Mouse (Mus musculus): ENCODE data around the gene Lsg1. TPM values are rescaled to one million over a fixed set of nuclear protein-coding genes. Genes with fewer than 3 reads are reported as not detected.

Gene Lsg1
- polyA plus RNA-seq, 1 experiment, result 20.3 TPM

DNA sequence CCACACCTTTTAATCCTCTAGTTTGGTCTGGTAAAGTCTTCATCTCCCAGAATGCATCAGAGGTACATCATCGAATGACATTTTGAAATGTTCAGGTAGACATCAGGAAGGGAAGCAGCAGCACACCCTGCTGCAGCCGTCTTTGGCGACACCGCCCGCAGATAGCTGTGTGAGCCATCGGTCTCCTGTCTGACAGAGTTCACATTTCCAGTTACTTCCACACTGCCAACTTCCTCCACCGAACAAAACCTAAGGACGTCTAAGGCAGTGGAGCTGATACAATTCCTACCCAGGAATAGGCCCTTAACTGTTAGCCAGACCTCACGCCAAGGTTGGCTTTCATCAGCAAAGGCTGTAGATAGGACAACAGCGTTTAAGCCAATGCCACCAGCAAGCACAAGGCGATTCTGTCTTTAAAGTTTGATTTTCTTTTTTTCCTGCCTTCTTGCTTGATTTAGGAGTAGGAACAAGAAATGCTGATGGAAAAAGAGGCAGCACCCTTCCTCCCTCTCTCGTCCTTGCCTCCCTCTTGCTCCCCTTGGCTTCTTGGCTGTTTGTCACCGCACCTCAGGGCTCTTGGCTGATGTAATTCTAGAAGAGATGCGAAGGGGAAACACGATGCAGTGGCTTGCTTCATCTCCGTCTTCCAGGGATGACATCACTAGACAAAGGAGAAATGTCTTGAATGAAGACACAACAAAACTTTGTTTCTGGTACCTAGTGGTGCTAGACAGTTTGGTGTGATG is 16.8 kb upstream of the Lsg1 start:
- TF ChIP-seq CTCF (IDR thresholded peaks at IDR 0.05; ENCODE audit: borderline replicate concordance, insufficient read depth, low read depth, low read length) (no peak), POLR2A (IDR thresholded peaks at IDR 0.05; ENCODE audit: borderline replicate concordance, insufficient read depth, low read length) (no peak)
- Histone ChIP-seq H3K27me3 (ENCODE audit: control insufficient read depth, insufficient read depth, low read length) (no peaks in the 10 kb centered on the region), H3K4me1 (ENCODE audit: control insufficient read depth, insufficient read depth, low read length) (0 out of 2 replicates have a peak, but pooled peaks cover 5% of the 10 kb centered on the region), H3K4me3 (replicated peaks; ENCODE audit: insufficient read depth, low read depth, low read length) (no peak overlapping the region), H3K27ac (ENCODE audit: insufficient read depth, low read length) (no peak overlapping the region)
- DNase-seq, result no peak
- 59% methylated on average over 16 of the region's 16 CpGs for WGBS

DNA sequence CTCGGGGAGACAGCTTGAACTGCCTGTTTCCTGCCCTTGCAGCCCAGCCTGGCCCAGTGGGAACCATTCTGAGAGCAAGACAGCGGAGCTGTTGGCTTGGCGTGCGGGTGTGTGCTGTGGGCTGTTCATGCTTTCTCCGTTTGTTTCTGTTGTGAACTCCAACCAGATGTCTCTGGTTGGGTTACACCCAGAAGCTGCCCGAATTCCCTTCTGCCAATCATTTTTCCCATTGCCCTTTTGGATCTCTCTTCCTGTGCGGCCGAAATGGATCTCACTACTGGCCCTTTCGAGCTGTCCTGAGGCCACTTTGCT is 16.1 kb upstream of the Lsg1 start:
- no peak overlapping the region for H3K27ac ChIP-seq (ENCODE audit: insufficient read depth, low read length)
- no peak for TF ChIP-seq CTCF (IDR thresholded peaks at IDR 0.05; ENCODE audit: borderline replicate concordance, insufficient read depth, low read depth, low read length)
- TF ChIP-seq POLR2A (IDR thresholded peaks at IDR 0.05; ENCODE audit: borderline replicate concordance, insufficient read depth, low read length), result no peak
- H3K4me1 ChIP-seq (ENCODE audit: control insufficient read depth, insufficient read depth, low read length), result 0 out of 2 replicates have a peak, but pooled peaks cover 5% of the 10 kb centered on the region
- WGBS, result 73% methylated on average over 9 of the region's 9 CpGs
- H3K27me3 ChIP-seq (ENCODE audit: control insufficient read depth, insufficient read depth, low read length), result no peaks in the 10 kb centered on the region
- DNase-seq, result no peak
- no peak overlapping the region for H3K4me3 ChIP-seq (replicated peaks; ENCODE audit: insufficient read depth, low read depth, low read length)

DNA sequence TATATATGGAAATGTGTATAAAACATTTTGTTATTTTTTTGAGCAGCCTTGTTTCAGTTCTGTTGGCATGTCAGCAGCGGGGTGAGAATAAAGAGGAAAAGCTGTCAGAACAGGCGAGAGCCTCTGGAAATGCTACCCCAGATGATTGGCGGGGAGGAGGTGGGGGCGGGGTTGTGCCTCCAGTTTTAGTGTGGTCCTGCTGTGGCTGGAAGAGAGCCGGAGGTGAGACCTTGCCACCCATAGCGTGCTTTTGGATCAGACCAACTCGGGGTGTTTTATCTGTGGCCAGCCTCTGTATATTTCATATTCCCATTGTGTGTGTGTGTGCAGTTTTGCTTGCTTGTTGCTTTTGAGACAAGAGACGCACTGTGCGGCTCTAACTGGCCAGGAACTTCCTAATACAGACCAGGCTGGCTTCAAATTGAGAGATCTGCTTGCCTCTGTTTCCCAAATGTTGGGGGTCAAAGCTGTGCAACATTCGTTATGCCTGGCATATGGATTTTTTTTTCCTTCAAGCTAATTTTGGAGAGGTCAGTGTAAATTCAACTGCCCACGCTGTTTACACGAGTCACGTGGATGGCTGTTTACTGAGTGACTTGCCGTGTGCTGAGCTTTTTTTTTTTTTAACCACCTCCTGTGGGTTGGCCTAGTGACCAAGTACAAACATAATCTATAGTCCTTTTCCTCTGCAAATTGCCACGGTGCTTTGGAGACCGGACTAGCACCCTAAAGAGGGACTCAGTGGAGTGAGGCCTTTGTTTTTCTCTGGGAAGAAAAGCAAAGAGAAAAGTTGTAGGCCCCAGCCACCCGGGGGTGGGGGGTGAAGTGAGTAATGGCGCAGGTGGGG is 15.5 kb upstream of the Lsg1 start:
- no peak overlapping the region for H3K27ac ChIP-seq (ENCODE audit: insufficient read depth, low read length)
- H3K4me3 ChIP-seq (replicated peaks; ENCODE audit: insufficient read depth, low read depth, low read length), result no peak overlapping the region
- no peak for TF ChIP-seq POLR2A (IDR thresholded peaks at IDR 0.05; ENCODE audit: borderline replicate concordance, insufficient read depth, low read length)
- TF ChIP-seq CTCF (IDR thresholded peaks at IDR 0.05; ENCODE audit: borderline replicate concordance, insufficient read depth, low read depth, low read length), result no peak
- no peaks in the 10 kb centered on the region for H3K27me3 ChIP-seq (ENCODE audit: control insufficient read depth, insufficient read depth, low read length)
- WGBS, result 41% methylated on average over 18 of the region's 18 CpGs
- 0 out of 2 replicates have a peak, but pooled peaks cover 5% of the 10 kb centered on the region for H3K4me1 ChIP-seq (ENCODE audit: control insufficient read depth, insufficient read depth, low read length)
- no peak for DNase-seq

DNA sequence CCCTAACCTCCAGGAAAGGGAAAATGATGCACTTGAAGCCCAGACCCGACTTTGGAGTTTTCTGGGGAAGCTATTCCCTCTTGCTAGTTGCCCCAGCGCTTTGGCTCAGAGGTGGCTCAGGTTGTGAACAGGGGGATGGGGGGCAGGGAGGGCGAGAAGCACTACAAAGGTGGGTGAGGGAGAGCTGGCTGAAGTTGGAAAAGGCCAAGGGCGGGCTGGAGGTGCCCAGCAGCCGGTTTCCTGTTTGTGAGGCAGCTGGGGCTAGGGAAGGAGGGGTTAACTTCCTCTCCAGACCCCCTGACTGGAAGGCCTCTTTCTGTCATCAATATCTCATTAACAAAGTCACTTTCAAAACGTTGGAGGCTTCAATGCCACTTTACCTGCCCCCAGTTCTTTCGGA is 14.6 kb upstream of the Lsg1 start:
- 65% methylated on average over 7 of the region's 7 CpGs for WGBS
- peaks cover 5% of the 10 kb centered on the region; the same call in 1 of the 2 replicates for H3K4me1 ChIP-seq (ENCODE audit: control insufficient read depth, insufficient read depth, low read length)
- no peaks in the 10 kb centered on the region for H3K27me3 ChIP-seq (ENCODE audit: control insufficient read depth, insufficient read depth, low read length)
- DNase-seq, result peak in 1 of 2 experiments; percentile 15
- no peak overlapping the region for H3K27ac ChIP-seq (ENCODE audit: insufficient read depth, low read length)
- no peak for TF ChIP-seq POLR2A (IDR thresholded peaks at IDR 0.05; ENCODE audit: borderline replicate concordance, insufficient read depth, low read length)
- no peak for TF ChIP-seq CTCF (IDR thresholded peaks at IDR 0.05; ENCODE audit: borderline replicate concordance, insufficient read depth, low read depth, low read length)
- no peak overlapping the region for H3K4me3 ChIP-seq (replicated peaks; ENCODE audit: insufficient read depth, low read depth, low read length)

DNA sequence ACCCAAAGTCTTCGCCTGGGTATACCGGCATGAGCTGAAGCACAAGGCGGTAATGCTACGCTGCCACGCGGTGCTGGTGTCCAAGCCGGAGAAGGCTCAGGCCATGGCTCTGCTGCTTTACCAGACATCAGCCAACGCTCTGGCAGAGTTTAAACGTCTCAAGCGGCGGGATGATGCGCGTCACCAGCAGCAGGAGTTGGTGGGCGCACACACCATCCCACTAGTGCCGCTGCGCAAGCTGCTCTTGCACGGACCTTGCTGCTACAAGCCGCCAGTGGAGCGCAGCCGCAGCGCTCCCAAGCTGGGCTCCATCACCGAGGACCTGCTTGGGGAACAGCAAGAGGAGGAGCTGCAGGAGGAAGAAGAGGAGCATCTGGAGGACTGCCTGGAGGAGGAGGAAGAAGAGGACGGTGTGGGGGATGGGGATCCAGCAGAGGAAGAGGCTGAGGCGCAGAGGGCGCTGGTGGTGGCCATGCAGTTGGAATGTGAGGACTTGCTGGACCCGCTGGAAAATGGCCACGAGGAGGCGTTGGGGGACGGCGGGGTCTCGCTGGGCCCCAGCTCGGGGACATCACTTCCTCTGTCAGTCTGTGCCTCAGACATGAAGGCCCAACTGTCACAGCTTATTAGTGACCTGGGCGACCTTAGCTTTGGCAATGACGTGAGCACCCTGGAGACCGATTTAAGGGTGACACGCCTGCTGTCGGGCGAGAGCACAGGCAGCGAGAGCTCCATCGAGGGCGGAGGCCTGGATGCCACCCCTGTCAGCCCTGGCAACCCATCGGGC is 13.8 kb upstream of the Lsg1 start:
- WGBS, result 20% methylated on average over 42 of the region's 42 CpGs
- no peaks in the 10 kb centered on the region for H3K27me3 ChIP-seq (ENCODE audit: control insufficient read depth, insufficient read depth, low read length)

DNA sequence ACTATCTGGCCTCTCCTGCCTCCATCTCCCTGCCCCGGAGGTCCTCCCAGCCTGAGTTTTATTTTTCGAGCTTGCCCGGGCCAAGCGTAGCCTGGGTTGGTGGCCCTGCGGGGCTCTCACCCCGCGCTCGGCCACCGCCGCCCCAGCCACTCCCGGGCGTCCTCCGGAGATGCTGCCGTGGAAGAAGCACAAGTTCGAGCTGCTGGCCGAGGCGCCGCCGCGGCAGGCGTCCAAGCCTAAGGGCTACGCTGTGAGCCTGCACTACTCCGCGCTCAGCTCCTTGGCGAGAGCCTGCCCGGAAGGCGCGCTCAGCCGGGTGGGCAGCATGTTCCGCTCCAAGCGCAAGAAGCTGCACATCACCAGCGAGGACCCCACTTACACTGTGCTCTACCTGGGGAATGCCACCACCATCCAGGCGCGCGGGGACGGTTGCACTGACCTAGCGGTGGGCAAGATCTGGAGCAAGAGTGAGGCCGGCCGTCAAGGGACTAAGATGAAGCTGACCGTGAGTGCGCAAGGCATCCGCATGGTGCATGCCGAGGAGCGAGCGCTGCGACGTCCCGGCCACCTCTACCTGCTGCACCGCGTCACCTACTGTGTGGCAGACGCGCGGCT is 13.1 kb upstream of the Lsg1 start:
- peaks cover 5% of the 10 kb centered on the region; the same call in 1 of the 2 replicates for H3K4me1 ChIP-seq (ENCODE audit: control insufficient read depth, insufficient read depth, low read length)
- TF ChIP-seq CTCF (IDR thresholded peaks at IDR 0.05; ENCODE audit: borderline replicate concordance, insufficient read depth, low read depth, low read length), result no peak
- TF ChIP-seq POLR2A (IDR thresholded peaks at IDR 0.05; ENCODE audit: borderline replicate concordance, insufficient read depth, low read length), result no peak
- H3K27me3 ChIP-seq (ENCODE audit: control insufficient read depth, insufficient read depth, low read length), result no peaks in the 10 kb centered on the region
- under 1% methylated on average over 53 of the region's 53 CpGs for WGBS
- peak overlapping the region; percentile 64 for H3K4me3 ChIP-seq (replicated peaks; ENCODE audit: insufficient read depth, low read depth, low read length)
- DNase-seq, result peak; percentile 77 to 80
- peak overlapping the region; percentile 6; the same call in 1 of the 2 replicates for H3K27ac ChIP-seq (ENCODE audit: insufficient read depth, low read length)

More for the DNA sequence above, 13.8 kb upstream of the Lsg1 start:
- DNase-seq, result peak; percentile 51 to 54
- Histone ChIP-seq H3K4me1 (ENCODE audit: control insufficient read depth, insufficient read depth, low read length) (peaks cover 5% of the 10 kb centered on the region; the same call in 1 of the 2 replicates), H3K4me3 (replicated peaks; ENCODE audit: insufficient read depth, low read depth, low read length) (peak overlapping the region; percentile 64), H3K27ac (ENCODE audit: insufficient read depth, low read length) (no peak overlapping the region)
- TF ChIP-seq POLR2A (IDR thresholded peaks at IDR 0.05; ENCODE audit: borderline replicate concordance, insufficient read depth, low read length) (no peak), CTCF (IDR thresholded peaks at IDR 0.05; ENCODE audit: borderline replicate concordance, insufficient read depth, low read depth, low read length) (0 out of 2 replicates have a peak, but pooled peaks have one; percentile 10)
